Mouse (Mus musculus) kidney, adult 2 months (tissue): ENCODE results near the gene Mb21d2. TPM values are rescaled to one million over a fixed set of nuclear protein-coding genes. Genes with fewer than 3 reads are reported as not detected.

Experiments used
- DNase-seq: peaks from one replicate; pipeline ENCODE4 v3.0.0; 2021
- H3K27ac ChIP-seq: fragments of 200-500 bp; 2 replicates; pipeline ENCODE4 v1.5.1; 2012; ENCODE audit warnings: low read depth, low read length, control low read depth, inconsistent platforms; ENCODE audit not compliant: insufficient read depth
- H3K27me3 ChIP-seq: fragments of 200-500 bp; replicated peaks from 2 replicates; pipeline ENCODE4 v1.6.1; 2012; ENCODE audit warnings: mild to moderate bottlenecking, moderate library complexity, low read length, inconsistent platforms; ENCODE audit not compliant: control insufficient read depth, insufficient read depth
- H3K36me3 ChIP-seq: fragments of 200-500 bp; 2 replicates; pipeline ENCODE4 v1.6.1; 2012; ENCODE audit warnings: mild to moderate bottlenecking, moderate library complexity, low read length, inconsistent platforms; ENCODE audit not compliant: control insufficient read depth, insufficient read depth
- H3K4me1 ChIP-seq: fragments of 200-500 bp; 2 replicates; pipeline ENCODE4 v1.6.1; 2011; ENCODE audit warnings: low read length; ENCODE audit not compliant: control insufficient read depth, insufficient read depth
- H3K4me3 ChIP-seq: fragments of 200-500 bp; 2 replicates; pipeline ENCODE4 v1.5.1; 2011; ENCODE audit warnings: mild to moderate bottlenecking, low read depth, low read length, control low read depth; ENCODE audit not compliant: insufficient read depth
- CTCF ChIP-seq: fragments of 200-500 bp; conservative IDR thresholded peaks from 2 replicates; pipeline ENCODE4 v1.5.1; 2011; ENCODE audit warnings: low read depth, mild to moderate bottlenecking, control low read depth, low read length, moderate library complexity, mixed read lengths; ENCODE audit not compliant: insufficient read depth, insufficient read length
- POLR2A ChIP-seq: fragments of 200-500 bp; IDR thresholded peaks from one replicate; pipeline ENCODE4 v1.6.1; 2011; ENCODE audit warnings: low read depth, low read length, control low read depth
- whole genome bisulfite sequencing: fragments of 180-500 bp; shearing (Covaris S2); methylation state at CpG from one replicate; pipeline ENCODE4 v1.1.7; 2018; 5-methylcytosine and 5-hydroxymethylcytosine counted together
- polyA plus RNA-seq: library from polyadenylated mRNA; depleted of rRNA; stranded (reverse); fragments of >200 nt; gene quantifications from 2 replicates; pipeline ENCODE4 v1.2.3, GENCODE M21; 2012

Gene Mb21d2
- polyA plus RNA-seq, 1 experiment, result 14.7 TPM

DNA sequence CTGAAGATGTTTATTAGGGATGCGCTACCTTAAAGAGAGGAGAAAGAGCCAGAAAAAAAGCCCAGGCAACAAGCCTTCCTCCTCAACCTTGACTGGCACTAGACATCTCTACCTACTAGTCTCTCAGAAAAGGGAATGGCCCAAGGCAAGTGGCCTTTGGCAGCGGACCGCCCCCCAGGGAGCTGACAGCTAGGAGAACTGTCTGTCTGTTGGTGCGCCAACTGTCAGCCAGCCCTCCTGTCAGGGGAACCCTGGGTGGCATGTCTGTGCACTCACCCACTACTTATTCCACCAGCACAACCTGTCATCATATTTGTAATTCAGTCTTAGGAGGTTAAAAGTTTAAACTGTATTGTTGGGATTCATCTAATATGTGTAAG is 30.3 kb downstream of the Mb21d2 start:
- WGBS, result 77% methylated on average over 4 of the region's 4 CpGs
- Histone ChIP-seq H3K27me3 (no peaks in the 10 kb centered on the region), H3K36me3 (no peaks in the 10 kb centered on the region), H3K27ac (no peak overlapping the region), H3K4me3 (no peak overlapping the region), H3K4me1 (peaks cover 17% of the 10 kb centered on the region)
- DNase-seq, result no peak
- TF ChIP-seq CTCF, result no peak
- TF ChIP-seq POLR2A, result no peak

DNA sequence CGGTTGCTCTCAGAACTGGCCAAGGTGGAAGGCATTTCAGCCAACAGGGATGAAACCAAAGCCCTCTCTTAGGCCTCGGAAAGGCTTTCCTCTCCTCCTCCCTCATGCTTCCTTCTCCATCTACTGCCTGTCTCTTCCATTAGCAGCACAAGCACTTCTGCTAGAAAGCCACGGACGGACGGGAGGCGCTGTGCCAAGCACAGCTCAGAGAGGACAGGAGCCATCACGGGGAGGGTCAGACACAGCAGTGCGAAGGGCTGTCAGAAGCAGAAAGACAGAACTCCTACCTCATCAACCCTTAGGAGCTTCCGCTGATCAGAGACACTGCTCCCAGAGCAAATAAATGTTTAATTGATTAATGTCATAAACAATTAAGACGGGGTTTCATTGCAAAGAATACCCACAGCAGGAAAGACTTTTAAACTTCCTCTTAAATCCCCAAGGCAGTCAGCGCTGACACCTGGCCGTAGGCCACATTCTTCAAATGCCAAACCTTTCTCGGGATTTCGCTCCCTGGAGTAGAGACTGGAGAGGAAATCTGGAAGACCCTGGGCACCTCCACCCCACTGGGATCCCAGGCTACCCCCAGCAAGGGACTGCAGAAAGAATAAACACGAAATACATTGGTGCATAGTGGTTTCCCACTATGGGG is 30.8 kb downstream of the Mb21d2 start:
- H3K4me3 ChIP-seq, result no peak overlapping the region
- H3K27me3 ChIP-seq, result no peaks in the 10 kb centered on the region
- 12% methylated on average over 15 of the region's 15 CpGs for WGBS
- peak; percentile 61 for DNase-seq
- H3K4me1 ChIP-seq, result peaks cover 20% of the 10 kb centered on the region
- TF ChIP-seq CTCF, result no peak; the same call in 1 of the 2 replicates
- no peak for TF ChIP-seq POLR2A
- H3K36me3 ChIP-seq, result no peaks in the 10 kb centered on the region
- no peak overlapping the region for H3K27ac ChIP-seq

DNA sequence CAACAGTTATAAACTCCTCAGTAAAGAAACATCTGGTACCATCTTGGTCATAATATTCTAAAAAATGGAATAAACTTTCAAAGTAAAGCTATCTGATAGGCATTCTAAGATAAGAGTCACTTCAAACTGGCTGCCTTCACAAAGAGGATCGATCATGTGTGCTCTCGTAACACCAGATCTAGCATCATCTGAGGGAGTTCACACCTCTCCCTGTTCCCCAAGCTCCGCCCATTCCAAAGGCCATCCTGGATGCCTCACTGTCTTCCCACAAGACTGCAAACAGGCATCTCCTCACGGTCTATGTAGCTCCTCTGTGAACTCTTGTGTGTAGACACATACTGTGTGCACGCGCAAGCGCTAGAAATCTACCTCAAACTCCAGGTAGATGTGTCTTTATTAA is 32.9 kb downstream of the Mb21d2 start:
- Histone ChIP-seq H3K27ac (no peak overlapping the region), H3K27me3 (no peaks in the 10 kb centered on the region), H3K36me3 (no peaks in the 10 kb centered on the region), H3K4me3 (no peak overlapping the region), H3K4me1 (peaks cover 23% of the 10 kb centered on the region)
- no peak for TF ChIP-seq CTCF
- no peak for TF ChIP-seq POLR2A
- DNase-seq, result peak; percentile 18
- WGBS, result 85% methylated on average over 7 of the region's 7 CpGs

DNA sequence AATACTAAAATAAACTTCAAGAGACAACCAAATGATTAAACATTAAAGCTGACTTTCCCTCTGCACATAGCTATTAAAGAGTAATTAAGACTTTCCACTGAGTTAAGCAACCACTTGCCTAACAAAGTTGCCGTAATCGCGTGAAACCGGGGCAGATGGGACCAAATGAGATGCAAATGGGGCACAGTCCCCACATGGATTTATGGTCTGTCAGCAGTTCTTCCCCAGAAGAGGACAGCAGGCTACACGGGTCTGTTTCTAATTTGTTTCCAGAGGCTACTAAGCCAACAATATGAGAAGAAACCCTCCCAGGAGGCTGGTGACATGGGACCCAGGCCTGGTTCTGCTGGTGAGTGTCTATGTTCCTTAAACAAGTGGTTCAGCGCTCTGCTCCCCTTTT is 34.6 kb downstream of the Mb21d2 start:
- peak; percentile 23 for DNase-seq
- Histone ChIP-seq H3K36me3 (no peaks in the 10 kb centered on the region), H3K27ac (no peak overlapping the region), H3K4me1 (peaks cover 23% of the 10 kb centered on the region), H3K27me3 (no peaks in the 10 kb centered on the region), H3K4me3 (no peak overlapping the region)
- TF ChIP-seq CTCF, result no peak
- WGBS, result 48% methylated on average over 6 of the region's 6 CpGs

DNA sequence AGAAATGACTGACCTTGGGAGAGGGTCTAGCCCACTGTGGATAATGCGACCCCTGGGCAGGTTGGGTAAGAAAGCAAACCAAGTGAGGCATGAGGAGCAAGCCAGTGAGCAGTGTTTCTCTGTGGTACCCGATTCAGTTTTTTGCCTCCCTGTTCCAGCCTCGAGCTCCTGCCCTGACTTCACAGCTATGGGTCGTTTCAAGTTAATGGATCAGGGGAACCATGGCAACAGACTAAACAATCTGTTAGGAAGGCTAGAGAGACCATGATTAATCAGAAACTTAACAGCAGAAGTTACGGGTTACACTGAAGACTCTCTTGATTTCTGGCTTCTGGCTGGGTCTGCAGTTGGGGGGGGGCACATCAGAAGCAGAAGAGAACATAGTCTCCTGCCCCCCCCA is 36.2 kb downstream of the Mb21d2 start:
- TF ChIP-seq POLR2A (no peak), CTCF (no peak)
- WGBS, result 40% methylated on average over 5 of the region's 5 CpGs
- no peaks in the 10 kb centered on the region for H3K36me3 ChIP-seq
- no peak overlapping the region for H3K4me3 ChIP-seq
- DNase-seq, result peak; percentile 37
- peaks cover 14% of the 10 kb centered on the region for H3K4me1 ChIP-seq
- H3K27ac ChIP-seq, result no peak overlapping the region
- H3K27me3 ChIP-seq, result no peaks in the 10 kb centered on the region

DNA sequence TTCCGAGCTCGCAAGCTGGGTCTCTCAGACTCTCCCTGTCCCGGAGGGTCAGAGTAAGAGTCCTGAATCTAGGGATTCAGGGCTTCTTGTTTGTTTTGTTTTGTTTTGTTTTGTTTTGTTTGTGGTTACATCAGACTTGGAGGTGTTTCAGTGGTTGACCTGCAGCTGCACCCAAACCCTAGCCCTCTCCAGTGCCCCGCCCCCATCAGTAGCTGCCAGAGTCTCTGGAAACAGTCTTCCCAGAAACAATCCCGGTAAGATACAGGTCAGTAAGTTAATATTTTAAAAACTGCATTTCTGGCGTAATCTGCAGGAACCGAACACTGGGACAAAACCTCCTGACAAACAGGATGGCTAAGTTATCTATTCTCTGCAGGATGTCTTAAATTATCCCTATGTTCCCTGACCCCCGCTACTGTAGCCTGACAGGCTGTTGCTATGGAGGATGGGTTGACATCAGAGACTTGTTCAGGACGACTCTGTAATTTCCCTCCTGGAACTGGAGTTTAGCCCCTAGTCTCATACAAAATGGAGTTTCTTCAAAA is 43.2 kb downstream of the Mb21d2 start:
- 58% methylated on average over 9 of the region's 9 CpGs for WGBS
- no peaks in the 10 kb centered on the region for H3K36me3 ChIP-seq
- no peaks in the 10 kb centered on the region for H3K27me3 ChIP-seq
- no peak overlapping the region for H3K27ac ChIP-seq
- TF ChIP-seq POLR2A (no peak), CTCF (no peak)
- peak; percentile 91 for DNase-seq
- no peak overlapping the region for H3K4me3 ChIP-seq
- peaks cover 10% of the 10 kb centered on the region for H3K4me1 ChIP-seq

DNA sequence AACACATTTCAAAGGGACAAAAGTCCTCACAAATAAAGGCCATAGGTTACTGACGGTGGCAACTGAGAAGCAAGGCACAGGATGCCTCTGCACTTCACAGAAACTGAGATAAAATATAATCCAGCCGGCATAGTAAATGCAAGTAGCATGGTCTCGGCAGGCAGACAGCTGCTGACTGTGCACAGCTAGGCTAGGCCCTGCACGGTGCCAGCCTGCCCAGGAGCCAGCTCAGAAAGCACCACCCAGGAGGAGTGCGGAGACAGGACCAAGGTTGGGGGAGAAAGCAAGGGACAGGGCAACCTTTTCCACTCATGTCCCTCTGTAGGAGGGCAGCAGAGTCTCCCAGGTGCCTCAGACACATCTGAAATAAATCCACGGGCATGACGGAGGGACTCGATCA is 44.0 kb downstream of the Mb21d2 start:
- 68% methylated on average over 8 of the region's 8 CpGs for WGBS
- TF ChIP-seq CTCF (no peak), POLR2A (no peak)
- Histone ChIP-seq H3K4me3 (no peak overlapping the region), H3K36me3 (no peaks in the 10 kb centered on the region), H3K4me1 (peaks cover 16% of the 10 kb centered on the region), H3K27ac (no peak overlapping the region), H3K27me3 (no peaks in the 10 kb centered on the region)
- DNase-seq, result peak; percentile 51

DNA sequence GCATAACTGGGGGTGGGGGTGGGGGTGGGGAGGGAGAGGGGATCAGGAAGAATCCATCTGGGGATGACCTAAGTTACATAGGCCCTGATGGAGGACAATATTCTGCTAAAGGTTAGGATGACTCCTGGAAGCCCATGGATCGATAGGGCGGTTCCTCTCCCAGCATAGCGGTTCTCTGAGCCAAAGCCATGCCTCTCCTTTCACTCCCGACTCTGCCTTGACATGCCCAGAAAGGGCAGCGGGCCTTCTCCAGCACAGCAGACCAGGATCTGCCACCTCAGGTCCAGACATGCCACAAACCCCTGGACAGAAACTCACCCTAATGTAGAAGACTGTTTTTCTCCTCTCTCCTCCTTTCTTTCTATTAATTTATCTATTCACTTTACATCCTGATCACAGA is 44.8 kb downstream of the Mb21d2 start:
- Histone ChIP-seq H3K4me1 (peaks cover 16% of the 10 kb centered on the region), H3K27me3 (no peaks in the 10 kb centered on the region), H3K36me3 (no peaks in the 10 kb centered on the region), H3K27ac (no peak overlapping the region), H3K4me3 (no peak overlapping the region)
- no peak for DNase-seq
- 85% methylated on average over 5 of the region's 5 CpGs for WGBS
- TF ChIP-seq CTCF (no peak), POLR2A (no peak)
